Mouse (Mus musculus): ENCODE measurements around the gene Tdgf1.

The Tdgf1 gene

DNA sequence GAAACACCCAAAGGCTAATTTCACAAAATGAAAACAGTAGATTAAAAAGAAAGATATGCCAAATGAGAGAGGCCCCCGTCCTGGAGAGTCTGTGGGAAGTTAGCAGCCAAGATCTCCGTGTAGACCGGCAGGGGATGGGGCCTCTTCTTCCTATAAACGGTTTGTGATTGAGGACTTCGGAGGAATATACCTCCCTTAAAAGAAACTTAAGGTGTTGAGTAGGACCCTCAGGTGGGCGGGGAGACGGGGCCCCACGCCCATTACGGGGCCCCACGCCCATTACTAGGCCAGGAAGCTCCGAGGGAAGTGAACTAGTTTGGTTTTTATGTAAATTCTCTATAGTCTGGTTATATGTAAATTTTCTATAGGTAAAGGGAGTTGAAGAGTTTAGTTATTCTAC, at the start of gene Tdgf1:
Gene Tdgf1, minus strand, starts transcription at position 233 of the 400 bp plus-strand sequence.
- peak; percentile 30 for DNase-seq (ENCODE audit: low read depth, low spot score)

- DNase-seq (ENCODE audit: low read depth, low spot score), result peak; percentile 89
Measured at GRCm38 (mm10) chr9:110994716-110995172, 48.8 kb upstream of the Tdgf1 start.

GRCm38 (mm10) chr9:110993281-110993709, 47.3 kb upstream of the Tdgf1 start:
- DNase-seq (ENCODE audit: low read depth, low spot score), result no peak

GRCm38 (mm10) chr9:110990204-110990603, 44.2 kb upstream of the Tdgf1 start, which contains the start of gene Rtp3:
Rtp3 (minus strand) TSS chr9:110990583.
- DNase-seq (ENCODE audit: low read depth, low spot score), result no peak

DNA sequence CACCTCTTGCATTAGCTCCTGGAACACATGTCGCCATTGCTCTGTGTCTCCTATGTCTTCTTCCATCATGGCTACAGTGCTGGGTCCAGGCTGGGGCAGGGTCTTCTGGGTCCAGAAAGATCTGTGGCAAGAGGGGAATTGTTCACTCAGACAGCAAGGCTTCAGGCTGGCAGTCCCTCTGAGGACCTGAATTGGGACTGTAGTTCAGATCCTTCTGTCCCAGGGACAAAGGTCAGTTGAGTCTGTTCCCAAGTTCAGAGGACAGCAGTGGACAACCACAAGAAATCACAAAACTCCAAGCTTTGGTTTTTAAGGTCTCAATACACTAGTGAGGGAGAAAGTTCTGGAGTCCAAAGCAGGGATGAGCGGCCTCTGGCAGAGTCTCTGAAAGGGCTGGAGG, 43.6 kb upstream of the Tdgf1 start:
- DNase-seq (ENCODE audit: low read depth, low spot score), result no peak

DNA sequence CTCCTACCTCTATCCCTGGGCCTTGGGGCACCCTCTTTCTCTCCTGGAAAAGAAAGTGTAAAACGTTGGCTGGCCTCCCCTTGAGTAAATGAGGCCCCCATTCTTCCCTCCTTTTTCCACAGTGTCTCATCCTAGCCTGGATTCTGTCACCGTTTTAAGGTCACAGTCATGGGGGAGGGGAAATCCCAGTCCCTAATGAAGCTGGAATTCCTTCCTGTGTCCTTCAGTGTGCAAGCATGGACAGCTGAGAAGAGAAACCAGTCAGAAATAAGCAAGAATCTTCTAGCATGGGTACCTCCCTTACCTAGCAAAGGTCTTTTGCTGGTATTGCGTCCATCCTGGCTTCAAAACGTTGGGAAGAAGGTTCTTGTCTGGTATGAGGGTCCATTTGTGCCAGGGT, 43.2 kb upstream of the Tdgf1 start:
- no peak for DNase-seq (ENCODE audit: low read depth, low spot score)

GRCm38 (mm10) chr9:110988078-110988477, 42.1 kb upstream of the Tdgf1 start:
- DNase-seq (ENCODE audit: low read depth, low spot score), result no peak

- DNase-seq (ENCODE audit: low read depth, low spot score), result no peak
Measured at GRCm38 (mm10) chr9:110987331-110987730, 41.4 kb upstream of the Tdgf1 start.

- no peak for DNase-seq (ENCODE audit: low read depth, low spot score)
Measured at GRCm38 (mm10) chr9:110985951-110986350, 40.0 kb upstream of the Tdgf1 start.

DNA sequence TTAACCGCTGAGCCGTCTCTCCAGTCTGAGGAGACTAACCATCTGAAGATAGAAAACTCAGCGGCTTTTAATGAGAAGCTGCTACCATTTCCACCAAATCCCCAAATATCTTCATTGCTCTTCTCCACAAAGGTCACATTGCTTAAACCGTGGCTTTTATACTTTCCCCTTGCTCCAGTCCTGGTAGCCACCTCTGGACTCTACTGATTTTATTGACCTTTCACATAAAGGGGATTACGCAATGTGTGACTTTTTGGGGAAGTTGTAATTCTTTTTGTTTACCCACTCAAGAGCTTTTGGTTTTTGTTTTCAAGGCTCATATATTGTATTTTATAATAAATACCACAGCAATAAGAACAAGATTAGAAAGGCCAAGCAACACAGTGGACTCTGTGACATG, 39.6 kb upstream of the Tdgf1 start:
- no peak for DNase-seq (ENCODE audit: low read depth, low spot score)

DNA sequence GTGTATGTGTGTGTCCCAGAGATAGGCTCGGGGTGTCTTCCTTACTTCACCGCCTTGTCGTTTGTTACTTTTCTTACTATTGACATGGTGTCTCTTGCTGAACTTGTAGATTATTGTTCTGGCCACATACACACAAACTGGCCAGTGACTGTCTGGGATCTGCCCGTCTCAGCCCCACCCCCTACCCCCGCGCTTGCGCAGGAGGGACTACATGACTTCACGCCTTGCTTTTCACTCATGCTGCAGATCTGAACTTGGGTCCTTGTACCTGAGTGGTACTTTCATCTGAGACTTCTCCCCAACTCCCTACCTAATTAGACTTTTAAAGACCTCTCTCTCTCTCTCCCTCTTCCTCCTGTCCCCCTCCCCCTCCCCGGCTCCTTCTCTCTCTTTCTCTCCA, 38.1 kb upstream of the Tdgf1 start:
- DNase-seq (ENCODE audit: low read depth, low spot score), result no peak

- DNase-seq (ENCODE audit: low read depth, low spot score), result no peak
Measured at GRCm38 (mm10) chr9:110982351-110982750, 36.4 kb upstream of the Tdgf1 start.

- no peak for DNase-seq (ENCODE audit: low read depth, low spot score)
Measured at GRCm38 (mm10) chr9:110979411-110979810, 33.5 kb upstream of the Tdgf1 start.

GRCm38 (mm10) chr9:110965910-110966231, 19.9 kb upstream of the Tdgf1 start:
- DNase-seq (ENCODE audit: low read depth, low spot score), result no peak

DNA sequence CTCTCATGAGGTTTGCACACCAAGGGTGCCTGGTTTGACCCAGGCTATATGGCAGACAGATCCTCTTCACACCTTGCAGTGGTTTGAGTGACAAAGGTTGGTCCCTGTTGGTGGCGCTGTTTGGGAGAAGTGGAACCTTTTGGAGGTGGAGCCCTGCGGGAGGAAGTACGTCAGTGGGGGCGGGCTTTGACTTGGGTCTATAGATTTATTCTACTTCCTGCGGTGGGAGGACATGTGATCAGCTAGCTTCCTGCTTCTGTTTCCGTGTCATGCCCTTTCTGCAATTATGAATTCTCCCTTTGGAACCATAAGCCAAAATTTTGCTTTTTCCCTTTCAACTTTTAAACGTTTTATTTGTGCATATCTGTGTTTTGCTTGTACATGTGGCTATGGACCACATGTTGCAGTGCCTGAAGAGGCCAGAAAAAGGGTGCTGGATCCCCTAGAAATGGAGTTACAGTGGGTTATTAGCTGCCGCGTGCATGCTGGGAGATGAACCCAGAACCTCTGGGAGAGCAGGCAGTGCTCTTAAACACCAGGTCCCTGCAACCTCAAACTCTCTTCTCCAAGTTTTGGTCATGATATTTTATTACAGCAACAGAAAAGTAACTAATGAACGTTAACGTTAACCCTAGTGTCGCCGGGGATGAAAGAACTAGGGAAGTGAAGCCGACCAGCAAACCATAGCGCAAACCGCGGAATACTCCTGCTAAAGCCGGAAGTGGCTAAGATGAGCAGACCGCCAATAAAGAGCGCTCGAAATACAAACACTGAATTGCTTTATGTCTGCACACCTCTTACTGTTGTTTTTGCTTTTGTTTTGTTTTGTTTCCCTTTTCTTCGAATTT, 19.3 kb upstream of the Tdgf1 start:
- DNase-seq (ENCODE audit: low read depth, low spot score), result peak; percentile 16

GRCm38 (mm10) chr9:110963566-110964115, 17.7 kb upstream of the Tdgf1 start:
- DNase-seq (ENCODE audit: low read depth, low spot score), result no peak

DNA sequence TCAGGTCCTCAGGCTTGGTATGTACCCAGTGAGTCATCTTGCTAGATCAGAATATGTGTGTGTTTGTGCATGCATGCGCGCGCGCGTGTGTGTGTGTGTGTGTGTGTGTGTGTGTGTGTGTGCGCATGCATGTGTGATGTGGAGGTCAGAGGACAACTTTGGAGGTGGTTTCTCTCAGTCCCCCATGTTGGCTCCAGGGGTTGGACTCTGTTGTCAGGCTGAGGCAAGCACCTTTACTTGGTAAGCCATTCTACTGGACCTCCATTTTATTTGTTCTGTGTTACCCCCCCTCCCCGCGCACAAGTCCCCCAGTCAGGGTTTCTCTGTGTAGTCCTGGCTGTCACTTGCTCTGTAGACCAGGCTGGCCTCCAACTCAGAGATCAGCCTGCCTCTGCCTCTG, 15.4 kb upstream of the Tdgf1 start:
- no peak for DNase-seq (ENCODE audit: low read depth, low spot score)

- no peak for DNase-seq (ENCODE audit: low read depth, low spot score)
Measured at GRCm38 (mm10) chr9:110960230-110961149, 14.5 kb upstream of the Tdgf1 start.

GRCm38 (mm10) chr9:110959669-110960068, 13.7 kb upstream of the Tdgf1 start:
- no peak for DNase-seq (ENCODE audit: low read depth, low spot score)

DNA sequence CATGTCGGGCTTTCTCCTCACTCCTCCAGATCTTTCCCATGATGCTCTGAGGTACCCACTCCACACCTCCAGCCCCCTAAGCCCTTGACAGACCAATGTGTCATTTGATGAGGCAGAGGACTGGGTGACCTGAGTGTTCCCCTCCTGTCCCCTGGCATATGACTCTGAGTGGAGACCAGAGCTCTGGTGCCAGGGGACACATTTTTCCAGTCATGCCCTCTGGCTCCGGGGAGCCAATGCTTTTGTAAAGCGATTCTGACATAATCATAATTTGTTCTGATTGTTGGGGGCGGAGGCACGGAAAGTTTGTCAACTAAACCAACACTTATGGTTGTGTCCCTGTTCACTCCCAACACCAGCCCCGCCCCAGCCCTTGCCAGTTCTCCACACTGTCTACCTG, 10.0 kb upstream of the Tdgf1 start:
- no peak for DNase-seq (ENCODE audit: low read depth, low spot score)

- no peak for DNase-seq (ENCODE audit: low read depth, low spot score)
Measured at GRCm38 (mm10) chr9:110954681-110955445, 8.9 kb upstream of the Tdgf1 start.
